Mouse (Mus musculus) neural tube, embryonic 13.5 days (tissue): ENCODE measurements around the gene Zbtb18. TPM values are rescaled to one million over a fixed set of nuclear protein-coding genes. Genes with fewer than 3 reads are reported as not detected.

Experiments
- ATAC-seq: fragments of 200-750 bp; cut with Nextera tagmentation; 2 replicates; pipeline ENCODE4 v1.8.0; 2017; ENCODE audit warnings: low read depth, mild to moderate bottlenecking, moderate TSS enrichment, moderate library complexity
- H3K27ac ChIP-seq: fragments of 300-500 bp; sonication (generic); replicated peaks from 2 replicates; pipeline ENCODE4 v1.5.1; 2015; ENCODE audit warnings: moderate library complexity, mild to moderate bottlenecking, inconsistent platforms
- H3K27me3 ChIP-seq: fragments of 300-500 bp; sonication (generic); 2 replicates; pipeline ENCODE4 v1.6.1; 2015; ENCODE audit warnings: mild to moderate bottlenecking, inconsistent platforms
- H3K36me3 ChIP-seq: fragments of 300-500 bp; sonication (generic); 2 replicates; pipeline ENCODE4 v1.6.1; 2015; ENCODE audit warnings: mild to moderate bottlenecking, inconsistent platforms
- H3K4me1 ChIP-seq: fragments of 300-500 bp; sonication (generic); replicated peaks from 2 replicates; pipeline ENCODE4 v1.6.1; 2015; ENCODE audit warnings: inconsistent platforms
- H3K4me2 ChIP-seq: fragments of 300-500 bp; sonication (generic); 2 replicates; pipeline ENCODE4 v1.6.1; 2015; ENCODE audit warnings: inconsistent platforms, mild to moderate bottlenecking, moderate library complexity
- H3K4me3 ChIP-seq: fragments of 300-500 bp; sonication (generic); 2 replicates; pipeline ENCODE4 v1.5.1; 2015; ENCODE audit warnings: mild to moderate bottlenecking, inconsistent platforms
- H3K9ac ChIP-seq: fragments of 300-500 bp; sonication (generic); 2 replicates; pipeline ENCODE4 v1.6.1; 2015; ENCODE audit warnings: moderate library complexity, mild to moderate bottlenecking, inconsistent platforms
- H3K9me3 ChIP-seq: fragments of 300-500 bp; sonication (generic); 2 replicates; pipeline ENCODE4 v1.6.1; 2016; ENCODE audit warnings: inconsistent platforms
- WGBS: fragments of 180-500 bp; shearing (Covaris S2); methylation state at CpG from one replicate; pipeline ENCODE4 v1.1.7; 2015; 5-methylcytosine and 5-hydroxymethylcytosine counted together
- polyA plus RNA-seq: library from polyadenylated mRNA; unstranded; fragments of >200 nt; fragmentation: Nextera tagmentation; extraction: Ambion mirVana; gene quantifications from 2 replicates; pipeline ENCODE4 v1.2.1, GENCODE M21; 2015

Gene Zbtb18
- 5.9 and 8.3 TPM in 2 replicates for polyA plus RNA-seq

GRCm38 (mm10) chr1:177442196-177442808 is at the start of gene Zbtb18:
Gene Zbtb18, plus strand, starts transcription at chr1:177442351.
- WGBS: 0% methylated on average over 8 of the region's 106 CpGs
- Histone ChIP-seq H3K9me3 (no peaks in the 10 kb centered on the region), H3K4me3 (peak within 1 kb of the TSS; percentile 86), H3K27ac (peak within 1 kb of the TSS; percentile 99), H3K27me3 (no peaks in the 10 kb centered on the region), H3K4me2 (peak within 1 kb of the TSS; percentile 84), H3K4me1 (peaks cover 51% of the 10 kb centered on the region), H3K36me3 (0 out of 2 replicates have a peak, but pooled peaks cover under 1% of the 10 kb centered on the region), H3K9ac (peak within 1 kb of the TSS; percentile 95)
- ATAC-seq: peak; percentile 5

GRCm38 (mm10) chr1:177397455-177397854 is 44.7 kb upstream of the Zbtb18 start:
- no peak overlapping the region for H3K4me3 ChIP-seq
- H3K4me2 ChIP-seq: no peak overlapping the region
- no peaks in the 10 kb centered on the region for H3K36me3 ChIP-seq
- H3K9me3 ChIP-seq: no peaks in the 10 kb centered on the region
- H3K27me3 ChIP-seq: no peaks in the 10 kb centered on the region
- no peak overlapping the region for H3K27ac ChIP-seq
- no peak for ATAC-seq
- H3K9ac ChIP-seq: no peak overlapping the region
- WGBS: 95% methylated on average over 1 of the region's 1 CpGs
- H3K4me1 ChIP-seq: no peaks in the 10 kb centered on the region

- Histone ChIP-seq H3K9ac (no peak overlapping the region), H3K36me3 (no peaks in the 10 kb centered on the region), H3K4me3 (no peak overlapping the region), H3K9me3 (no peaks in the 10 kb centered on the region), H3K27me3 (no peaks in the 10 kb centered on the region), H3K4me1 (peaks cover 4% of the 10 kb centered on the region; the same call in 1 of the 2 replicates), H3K4me2 (no peak overlapping the region), H3K27ac (no peak overlapping the region)
- no peak for ATAC-seq
- WGBS: 81% methylated on average over 6 of the region's 6 CpGs
These were observed 37.0 kb upstream of the Zbtb18 start for GRCm38 (mm10) chr1:177405170-177405569.

GRCm38 (mm10) chr1:177408690-177409089 is 33.5 kb upstream of the Zbtb18 start:
- 80% methylated on average over 3 of the region's 3 CpGs for WGBS
- H3K9ac ChIP-seq: no peak overlapping the region
- H3K27me3 ChIP-seq: no peaks in the 10 kb centered on the region
- no peaks in the 10 kb centered on the region for H3K36me3 ChIP-seq
- H3K4me1 ChIP-seq: peaks cover 29% of the 10 kb centered on the region
- no peaks in the 10 kb centered on the region for H3K9me3 ChIP-seq
- H3K4me3 ChIP-seq: no peak overlapping the region
- no peak overlapping the region for H3K4me2 ChIP-seq
- no peak for ATAC-seq
- no peak overlapping the region for H3K27ac ChIP-seq

- Histone ChIP-seq H3K4me1 (peaks cover 29% of the 10 kb centered on the region), H3K27ac (peak overlapping the region; percentile 23; the same call in 1 of the 2 replicates), H3K27me3 (no peaks in the 10 kb centered on the region), H3K4me2 (peak overlapping the region; percentile 34), H3K36me3 (no peaks in the 10 kb centered on the region), H3K9ac (no peak overlapping the region), H3K9me3 (no peaks in the 10 kb centered on the region), H3K4me3 (no peak overlapping the region)
- 44% methylated on average over 7 of the region's 7 CpGs for WGBS
- ATAC-seq: no peak
These were observed 31.3 kb upstream of the Zbtb18 start for GRCm38 (mm10) chr1:177410769-177411348.

GRCm38 (mm10) chr1:177411359-177412358 is 30.5 kb upstream of the Zbtb18 start:
- Histone ChIP-seq H3K27me3 (no peaks in the 10 kb centered on the region), H3K9me3 (no peaks in the 10 kb centered on the region), H3K4me1 (peaks cover 29% of the 10 kb centered on the region), H3K4me3 (no peak overlapping the region), H3K36me3 (no peaks in the 10 kb centered on the region), H3K9ac (no peak overlapping the region), H3K4me2 (peak overlapping the region; percentile 34), H3K27ac (peak overlapping the region; percentile 62)
- peak; percentile 84 for ATAC-seq
- 19% methylated on average over 19 of the region's 19 CpGs for WGBS

GRCm38 (mm10) chr1:177419331-177419730 is 22.8 kb upstream of the Zbtb18 start:
- Histone ChIP-seq H3K27ac (no peak overlapping the region), H3K9me3 (no peaks in the 10 kb centered on the region), H3K36me3 (no peaks in the 10 kb centered on the region), H3K27me3 (no peaks in the 10 kb centered on the region), H3K4me3 (no peak overlapping the region), H3K4me1 (no peaks in the 10 kb centered on the region), H3K9ac (no peak overlapping the region), H3K4me2 (no peak overlapping the region)
- ATAC-seq: no peak
- WGBS: 80% methylated on average over 12 of the region's 12 CpGs

- no peak overlapping the region for H3K4me2 ChIP-seq
- H3K9ac ChIP-seq: no peak overlapping the region
- H3K4me1 ChIP-seq: no peaks in the 10 kb centered on the region
- H3K9me3 ChIP-seq: no peaks in the 10 kb centered on the region
- no peak overlapping the region for H3K4me3 ChIP-seq
- no peaks in the 10 kb centered on the region for H3K36me3 ChIP-seq
- 73% methylated on average over 6 of the region's 6 CpGs for WGBS
- H3K27me3 ChIP-seq: no peaks in the 10 kb centered on the region
- ATAC-seq: no peak
- H3K27ac ChIP-seq: no peak overlapping the region
These were observed 22.0 kb upstream of the Zbtb18 start for GRCm38 (mm10) chr1:177420126-177420525.

GRCm38 (mm10) chr1:177427862-177428261 is 14.3 kb upstream of the Zbtb18 start:
- Histone ChIP-seq H3K4me2 (no peak overlapping the region), H3K9me3 (no peaks in the 10 kb centered on the region), H3K27ac (no peak overlapping the region), H3K4me3 (no peak overlapping the region), H3K9ac (no peak overlapping the region), H3K27me3 (no peaks in the 10 kb centered on the region), H3K36me3 (no peaks in the 10 kb centered on the region), H3K4me1 (peaks cover 6% of the 10 kb centered on the region)
- 64% methylated on average over 5 of the region's 5 CpGs for WGBS
- no peak for ATAC-seq

- Histone ChIP-seq H3K27me3 (no peaks in the 10 kb centered on the region), H3K27ac (no peak overlapping the region), H3K4me2 (no peak overlapping the region), H3K36me3 (no peaks in the 10 kb centered on the region), H3K4me3 (no peak overlapping the region), H3K9ac (no peak overlapping the region), H3K4me1 (peaks cover 6% of the 10 kb centered on the region), H3K9me3 (no peaks in the 10 kb centered on the region)
- WGBS: 76% methylated on average over 14 of the region's 14 CpGs
- ATAC-seq: no peak
These were observed 13.8 kb upstream of the Zbtb18 start for GRCm38 (mm10) chr1:177428338-177428737.

- no peak for ATAC-seq
- H3K9me3 ChIP-seq: no peaks in the 10 kb centered on the region
- no peak overlapping the region for H3K27ac ChIP-seq
- H3K9ac ChIP-seq: no peak overlapping the region
- no peak overlapping the region for H3K4me3 ChIP-seq
- H3K4me1 ChIP-seq: peaks cover 6% of the 10 kb centered on the region
- no peaks in the 10 kb centered on the region for H3K27me3 ChIP-seq
- 82% methylated on average over 4 of the region's 4 CpGs for WGBS
- H3K36me3 ChIP-seq: no peaks in the 10 kb centered on the region
- H3K4me2 ChIP-seq: no peak overlapping the region
These were observed 13.1 kb upstream of the Zbtb18 start for GRCm38 (mm10) chr1:177429067-177429466.

- no peak overlapping the region for H3K9ac ChIP-seq
- H3K4me2 ChIP-seq: peak overlapping the region; percentile 71; the same call in 1 of the 2 replicates
- peaks cover 34% of the 10 kb centered on the region for H3K4me1 ChIP-seq
- no peak for ATAC-seq
- no peak overlapping the region for H3K27ac ChIP-seq
- no peaks in the 10 kb centered on the region for H3K36me3 ChIP-seq
- H3K4me3 ChIP-seq: no peak overlapping the region
- no peaks in the 10 kb centered on the region for H3K27me3 ChIP-seq
- 0% methylated on average over 2 of the region's 2 CpGs for WGBS
- no peaks in the 10 kb centered on the region for H3K9me3 ChIP-seq
These were observed 1.7 kb upstream of the Zbtb18 start for GRCm38 (mm10) chr1:177440411-177440810.
